Mouse (Mus musculus) yolk sac, embryonic 10.5 days (tissue): ENCODE results near the gene Ccm2.
"Not testable (repeated sequence)": the region's sequence is repeated elsewhere in the genome, so short reads cannot be mapped to it uniquely, and the experiment has no call there.

Source experiments
- DNase-seq: peaks from one replicate; pipeline ENCODE4 v3.0.0-alpha.2; 2017; ENCODE audit warnings: low spot score

The Ccm2 gene

DNA sequence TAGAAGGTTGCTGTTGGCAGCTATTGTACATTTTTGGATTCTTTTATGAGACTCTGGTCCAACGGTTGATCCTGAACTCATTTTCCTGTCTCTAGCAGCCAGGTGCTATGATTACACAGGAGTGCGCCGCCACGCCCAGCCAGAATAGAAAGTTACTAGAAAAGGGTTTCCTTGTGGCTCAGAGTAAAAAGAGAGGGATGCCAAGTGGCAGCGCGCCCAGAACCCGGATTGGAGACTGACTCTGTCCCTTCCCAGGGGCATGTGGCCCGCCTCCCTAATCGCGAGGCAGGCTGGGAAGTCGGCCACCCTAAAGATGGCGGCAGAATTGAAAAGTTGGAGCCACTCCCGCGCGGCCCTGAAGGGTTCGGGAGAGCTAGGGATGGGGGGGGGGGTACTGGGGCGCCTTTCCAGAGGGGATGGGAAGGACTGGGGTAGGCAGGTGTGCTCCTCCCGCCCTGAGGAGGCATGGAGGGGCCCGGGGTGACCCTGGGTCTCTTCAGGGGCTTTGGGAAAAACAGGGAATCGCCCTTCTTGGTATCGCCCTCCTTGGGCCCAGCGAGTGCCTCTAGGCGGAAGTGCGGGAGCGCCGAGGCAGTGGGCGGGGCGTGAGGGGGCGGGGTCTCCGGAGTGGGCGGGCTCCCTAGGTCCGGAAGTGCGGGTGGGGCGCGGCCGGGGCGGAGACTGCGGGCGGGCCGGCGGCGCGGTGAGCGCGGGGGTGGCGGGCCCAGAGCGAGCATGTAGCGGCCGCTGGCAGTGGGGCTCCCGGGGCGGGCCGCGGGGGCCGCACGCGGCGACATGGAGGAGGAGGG lies at the start of gene Ccm2:
Ccm2 (plus strand) TSS at position 683 of the 809 bp plus-strand sequence.
- DNase-seq: peak; percentile 98

DNA sequence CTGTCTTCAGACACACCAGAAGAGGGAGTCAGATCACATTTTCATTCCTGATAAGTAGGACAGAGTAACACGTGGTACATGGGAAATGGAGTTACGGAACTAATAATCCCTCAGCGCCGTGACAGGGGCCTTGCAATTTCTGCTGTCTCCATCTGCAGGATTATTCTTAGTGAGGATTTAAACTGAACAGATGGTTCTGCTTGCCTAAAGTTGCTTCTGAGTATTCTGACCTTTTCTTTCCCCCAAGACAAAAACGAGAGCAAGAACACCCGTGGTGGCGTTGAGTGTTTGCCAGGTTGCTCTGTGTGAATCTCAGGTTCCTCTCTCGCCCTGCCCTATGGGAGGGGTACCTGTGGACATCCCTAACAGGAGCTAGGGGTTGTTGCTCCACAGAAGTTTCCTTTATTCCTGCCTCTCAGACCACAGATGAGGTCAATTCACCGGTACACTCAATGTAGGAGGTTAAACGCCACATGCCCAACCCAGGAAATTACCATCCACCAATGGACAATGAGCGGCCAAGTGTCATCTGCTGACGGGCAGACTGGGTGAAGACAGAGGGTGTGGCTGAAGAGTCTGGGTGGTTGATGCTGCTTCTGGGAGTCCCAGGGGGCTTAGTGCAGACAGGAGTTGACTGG lies 49.3 kb upstream of the Ccm2 start:
- no peak for DNase-seq

DNA sequence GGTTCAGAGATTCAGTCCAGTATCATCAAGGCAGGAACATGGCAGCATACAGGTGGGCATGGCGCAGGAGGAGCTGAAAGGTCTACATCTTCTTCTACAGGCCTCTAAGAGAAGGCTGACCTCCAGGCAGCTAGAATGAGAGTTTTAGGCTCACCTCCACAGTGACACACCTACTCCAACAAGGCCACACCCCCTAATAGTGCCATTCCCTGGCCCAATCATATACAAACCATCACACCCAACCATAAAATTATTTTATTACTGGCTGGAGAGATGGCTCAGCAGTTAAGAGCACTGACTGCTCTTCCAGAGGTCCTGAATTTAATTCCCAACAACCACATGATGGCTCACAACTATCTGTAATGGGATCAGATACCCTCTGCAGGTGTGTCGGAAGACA lies 44.2 kb upstream of the Ccm2 start:
- no peak for DNase-seq

DNA sequence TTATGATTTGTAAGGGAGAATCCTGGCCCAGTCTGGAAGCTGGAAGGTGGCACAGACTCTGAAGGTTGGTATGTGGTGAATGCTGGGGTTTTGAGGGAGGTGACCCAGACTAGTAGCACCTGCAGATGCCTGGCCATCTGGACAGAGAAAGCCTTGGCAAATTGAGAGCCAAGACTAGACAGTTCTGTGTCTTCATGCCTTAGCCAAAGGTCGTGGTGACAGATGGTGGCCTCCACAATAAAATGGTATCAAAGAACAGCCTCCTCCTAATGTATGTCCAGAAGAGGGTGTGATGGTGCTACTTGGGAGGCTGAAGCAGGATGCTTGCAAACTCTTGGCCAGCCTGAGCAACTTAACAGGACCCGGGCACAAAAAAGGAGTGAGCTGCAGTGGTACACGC lies 42.5 kb upstream of the Ccm2 start:
- no peak for DNase-seq

DNA sequence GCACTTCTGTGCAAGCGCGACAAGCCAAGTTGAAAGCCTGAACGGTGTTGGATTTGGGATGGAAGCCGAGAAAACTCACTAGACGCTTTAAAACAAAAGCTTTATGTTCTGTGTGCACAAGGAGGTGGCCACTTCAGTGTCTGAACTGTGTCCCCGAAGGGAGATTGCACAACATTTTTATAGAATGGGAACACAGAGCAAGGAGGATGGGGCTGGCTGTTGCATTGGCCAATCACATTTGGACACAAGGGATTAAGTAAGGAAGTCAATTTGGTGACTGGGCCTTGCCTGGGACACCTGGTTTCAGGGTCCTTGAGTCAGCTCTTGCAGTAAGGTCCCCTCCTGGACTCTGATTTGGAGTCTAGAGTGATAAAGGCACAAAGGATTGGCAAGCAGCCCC lies 42.0 kb upstream of the Ccm2 start:
- peak; percentile 48 for DNase-seq

DNA sequence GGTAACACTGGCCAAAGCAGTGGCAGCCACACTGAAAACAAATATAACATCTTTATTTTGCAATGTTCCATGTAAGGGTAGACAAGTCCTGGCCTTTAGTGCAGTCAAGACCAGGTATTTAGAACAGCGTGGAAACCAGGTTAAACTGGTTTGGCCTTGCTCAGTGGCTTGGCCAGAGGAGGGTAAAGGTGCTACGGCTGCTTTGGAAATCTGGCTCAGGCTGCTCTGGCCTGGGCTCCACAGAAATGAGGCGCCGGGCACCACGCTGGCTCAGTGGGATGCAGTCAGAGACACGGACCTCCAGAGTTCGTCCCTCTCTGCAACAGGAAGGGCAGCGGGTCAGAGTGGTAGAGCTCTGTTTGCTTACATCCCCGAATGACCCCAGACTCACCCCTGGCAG lies 40.2 kb upstream of the Ccm2 start:
- DNase-seq: no peak

DNA sequence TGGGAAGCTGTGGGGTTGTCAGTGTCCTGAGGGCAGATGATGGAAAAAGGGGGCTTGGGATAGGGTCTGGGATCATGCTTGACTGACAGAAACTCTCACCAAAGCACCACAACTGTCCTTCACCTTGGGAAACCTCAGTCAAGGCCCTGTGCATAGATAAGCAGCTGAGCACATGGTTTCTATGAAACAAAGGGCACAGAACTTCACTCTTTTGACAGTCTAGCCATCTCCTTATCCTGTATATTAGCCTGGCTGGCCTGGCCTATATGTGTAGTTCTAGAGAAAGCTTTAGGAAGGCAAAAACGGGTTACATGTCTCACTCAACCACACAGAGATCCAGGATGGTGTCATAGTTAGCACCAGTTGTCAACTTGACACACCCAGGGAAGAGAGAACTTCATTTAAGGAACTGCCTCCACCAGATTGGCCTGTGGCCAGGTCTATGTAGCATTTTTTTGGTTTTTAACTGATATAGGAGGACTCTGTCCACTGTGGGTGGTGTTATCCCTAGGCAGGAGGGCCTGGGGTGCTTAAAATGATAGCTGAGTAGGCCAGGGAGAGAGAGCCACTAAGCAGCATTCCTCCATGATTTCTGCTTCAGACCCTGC lies 38.3 kb upstream of the Ccm2 start:
- DNase-seq: no peak

DNA sequence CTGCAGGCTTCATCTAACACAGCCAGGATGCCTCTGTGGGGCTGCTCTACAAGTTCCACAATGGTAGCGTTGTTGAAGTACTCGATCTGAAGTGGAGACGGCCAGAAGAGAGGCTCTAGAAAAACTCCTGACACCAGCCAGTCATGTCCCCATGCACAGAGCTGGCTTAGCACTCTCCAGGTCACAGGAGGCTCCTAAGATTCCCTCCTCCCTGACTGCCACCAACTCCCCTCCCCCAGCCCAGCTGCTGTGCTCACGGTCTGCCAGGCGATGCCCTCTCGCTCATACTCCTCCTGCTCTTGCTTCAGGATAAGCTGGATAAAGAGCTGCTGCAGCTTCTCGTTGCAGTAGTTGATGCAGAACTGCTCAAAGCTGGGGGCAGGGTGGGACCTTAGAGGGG lies 31.9 kb upstream of the Ccm2 start:
- DNase-seq: no peak

DNA sequence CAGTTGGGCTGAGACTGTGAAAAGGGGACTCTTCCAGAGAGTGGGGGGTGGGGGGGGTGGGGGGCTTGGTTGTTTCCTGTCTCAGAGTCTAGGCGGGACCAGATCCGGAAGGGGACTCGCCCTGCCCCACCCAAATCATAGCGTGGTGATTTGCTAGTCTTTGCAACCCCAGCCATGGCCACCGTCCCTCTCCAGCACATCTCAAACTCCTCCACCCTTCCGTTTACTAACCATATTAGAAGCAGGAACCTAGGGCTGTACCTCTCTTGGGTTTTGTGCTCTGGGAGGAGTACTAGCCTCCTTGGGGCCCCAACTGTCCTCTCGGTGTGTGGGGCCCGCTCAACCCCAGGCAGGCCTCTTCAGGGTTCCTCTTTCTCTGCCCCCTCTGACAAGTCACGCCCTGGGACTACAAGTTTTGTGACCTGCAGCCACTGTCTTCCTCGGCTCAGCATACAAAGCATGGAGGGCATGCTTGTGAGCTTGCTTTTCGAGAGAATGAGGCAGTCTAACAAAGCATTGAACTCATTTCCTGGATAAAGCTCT lies 27.1 kb upstream of the Ccm2 start:
- DNase-seq: no peak

DNA sequence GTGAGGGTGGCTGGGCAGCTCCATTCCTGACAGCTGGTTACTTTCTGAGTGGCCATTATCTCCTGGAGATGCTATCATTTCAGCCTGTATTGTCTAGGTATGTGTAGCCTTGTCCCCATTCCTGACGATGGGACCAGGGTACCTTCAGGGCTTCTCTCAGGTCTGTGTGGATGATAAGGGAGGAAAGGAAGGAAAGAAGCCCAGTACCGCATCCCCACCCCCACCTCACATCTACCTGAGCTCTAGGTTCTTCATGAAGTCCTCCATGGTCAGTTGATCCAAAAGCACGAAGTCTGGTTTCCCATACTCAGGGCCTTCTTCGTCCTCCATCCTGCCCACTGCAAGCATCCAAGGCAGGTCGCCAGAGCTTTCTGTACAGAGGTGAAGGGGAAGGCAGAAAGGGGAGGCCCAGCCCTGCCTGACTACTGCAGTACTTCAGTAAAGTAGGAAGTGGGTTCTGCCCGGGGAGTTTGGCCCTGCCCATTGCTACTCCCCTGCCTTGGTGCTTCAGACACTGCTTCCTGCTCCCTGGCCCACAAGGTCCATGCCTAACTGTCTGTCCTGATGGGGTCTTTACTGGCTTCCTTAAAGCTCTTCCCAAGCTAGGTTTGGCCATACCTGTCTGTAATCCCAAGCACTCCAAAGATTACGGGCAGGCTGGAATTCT lies 26.0 kb upstream of the Ccm2 start, which contains the start of gene Myo1g:
Myo1g (minus strand) TSS at position 459 of the 667 bp plus-strand sequence.
- no peak for DNase-seq

DNA sequence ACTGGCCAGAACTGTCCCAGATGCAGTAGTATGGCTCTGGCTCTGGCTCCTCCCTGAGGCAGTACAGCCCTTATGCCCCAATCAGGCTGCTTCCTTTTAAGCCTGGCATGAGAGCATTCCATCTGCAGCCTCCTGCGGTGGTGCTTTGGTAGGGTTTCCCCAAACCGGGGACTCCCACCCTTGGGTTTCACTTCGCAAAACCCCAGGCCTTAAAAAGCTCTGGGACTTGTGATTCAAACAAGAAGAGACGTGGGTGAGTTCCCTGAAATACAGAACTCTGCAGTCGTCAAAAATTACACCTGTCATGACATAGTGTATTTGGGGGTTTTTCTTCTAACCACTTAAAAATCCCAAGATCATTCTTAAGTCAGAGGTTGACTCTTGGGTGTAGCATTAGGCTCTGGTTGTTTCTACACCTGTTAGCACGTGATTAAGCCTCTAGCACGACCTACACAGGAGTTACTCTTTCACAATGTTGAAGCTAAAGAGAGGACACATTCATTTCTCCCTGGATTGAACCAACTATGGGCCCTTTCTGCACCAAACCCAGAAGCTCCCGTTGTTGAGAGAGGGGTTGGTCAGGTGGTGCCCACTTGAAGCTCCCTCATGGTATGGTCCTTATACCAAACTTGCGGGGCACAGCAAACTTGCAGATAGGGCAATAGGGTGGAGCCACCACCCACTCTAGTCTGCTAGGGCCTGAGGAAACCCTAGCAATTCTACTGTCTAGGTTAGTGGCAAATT lies 23.7 kb upstream of the Ccm2 start:
- no peak for DNase-seq

DNA sequence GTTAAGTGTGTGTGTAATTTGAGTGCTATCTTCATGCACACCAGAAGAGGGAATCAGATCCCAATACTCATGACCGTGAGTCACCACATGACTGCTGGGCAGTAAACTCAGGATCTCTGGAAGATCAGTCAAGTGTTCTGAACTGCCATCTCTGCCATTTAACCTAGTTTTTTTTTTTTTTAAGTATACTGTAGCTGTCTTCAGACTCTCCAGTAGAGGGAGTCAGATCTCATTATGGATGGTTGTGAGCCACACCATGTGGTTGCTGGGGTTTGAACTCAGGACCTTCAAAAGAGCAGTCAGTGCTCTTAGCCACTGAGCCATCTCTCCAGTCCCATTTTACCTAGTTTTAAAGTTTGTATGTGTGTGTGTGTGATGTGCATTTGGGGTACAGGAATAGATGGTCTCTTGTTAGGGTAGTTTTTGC lies 23.0 kb upstream of the Ccm2 start:
- no peak for DNase-seq

DNA sequence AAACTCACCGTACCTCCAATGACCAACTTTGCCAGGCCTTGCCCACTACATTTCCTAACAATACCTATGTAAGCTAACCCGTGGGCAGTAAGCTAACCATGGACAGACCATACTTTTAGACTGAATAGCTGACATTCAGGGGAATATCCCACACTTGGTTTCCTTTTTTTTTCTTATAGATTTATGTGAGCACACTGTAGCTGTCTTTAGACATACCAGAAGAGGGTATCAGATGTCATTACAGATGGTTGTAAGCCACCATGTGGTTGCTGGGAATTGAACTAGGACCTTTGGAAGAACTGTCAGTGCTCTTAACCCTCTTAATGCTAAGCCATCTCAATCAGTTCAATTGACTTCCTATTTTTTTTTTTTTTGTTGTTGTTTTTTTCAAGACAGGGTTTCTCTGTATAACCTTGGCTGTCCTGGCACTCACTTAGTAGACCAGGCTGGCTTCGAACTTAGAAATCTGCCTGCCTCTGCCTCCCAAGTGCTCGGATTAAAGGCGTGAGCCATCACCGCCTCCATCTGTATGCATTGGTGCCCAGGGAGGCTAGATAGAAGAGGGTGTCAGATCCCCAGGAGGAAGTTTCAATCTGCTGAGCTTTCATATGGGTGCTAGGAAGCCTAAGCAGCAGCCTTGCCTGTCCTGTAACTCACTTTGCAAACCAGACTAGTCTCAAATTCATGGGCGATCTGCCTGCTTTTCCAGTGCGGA lies 22.4 kb upstream of the Ccm2 start:
- DNase-seq: no peak

DNA sequence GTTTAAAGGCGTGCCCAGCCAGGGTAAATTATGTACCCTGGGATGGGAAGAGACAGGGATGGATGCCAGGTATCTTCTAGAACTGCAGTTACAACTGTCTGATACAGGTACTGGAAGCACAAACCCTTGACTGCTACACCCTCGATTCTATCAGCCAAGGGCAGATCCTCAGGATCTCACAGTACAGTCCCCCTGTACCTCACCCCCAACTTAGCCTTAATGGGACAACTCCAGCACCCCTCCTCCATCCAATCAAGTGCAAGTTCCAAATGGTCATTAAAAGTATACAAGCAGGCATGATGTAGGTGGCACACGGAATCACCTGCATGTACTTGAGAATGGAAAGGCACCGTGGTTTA lies 21.8 kb upstream of the Ccm2 start:
- DNase-seq: no peak

DNA sequence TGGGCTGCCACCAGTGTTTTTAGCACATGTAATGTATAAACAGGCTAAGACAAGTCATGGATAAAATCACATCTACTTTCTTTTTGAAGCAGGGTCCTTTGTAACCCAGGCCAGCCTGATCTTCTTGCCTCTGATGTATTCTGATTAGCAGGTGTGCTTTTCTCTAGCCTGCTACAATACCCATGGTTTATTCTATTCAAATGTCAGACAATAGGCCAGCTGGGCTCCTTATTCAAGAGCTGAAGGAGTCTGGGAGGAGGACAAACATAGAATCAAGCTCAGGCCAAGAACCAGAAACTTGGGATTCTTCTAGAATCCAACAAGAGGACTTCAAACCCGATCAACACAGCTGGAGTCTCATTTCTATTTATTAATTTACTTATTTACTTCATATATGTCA lies 21.4 kb upstream of the Ccm2 start:
- no peak for DNase-seq

DNA sequence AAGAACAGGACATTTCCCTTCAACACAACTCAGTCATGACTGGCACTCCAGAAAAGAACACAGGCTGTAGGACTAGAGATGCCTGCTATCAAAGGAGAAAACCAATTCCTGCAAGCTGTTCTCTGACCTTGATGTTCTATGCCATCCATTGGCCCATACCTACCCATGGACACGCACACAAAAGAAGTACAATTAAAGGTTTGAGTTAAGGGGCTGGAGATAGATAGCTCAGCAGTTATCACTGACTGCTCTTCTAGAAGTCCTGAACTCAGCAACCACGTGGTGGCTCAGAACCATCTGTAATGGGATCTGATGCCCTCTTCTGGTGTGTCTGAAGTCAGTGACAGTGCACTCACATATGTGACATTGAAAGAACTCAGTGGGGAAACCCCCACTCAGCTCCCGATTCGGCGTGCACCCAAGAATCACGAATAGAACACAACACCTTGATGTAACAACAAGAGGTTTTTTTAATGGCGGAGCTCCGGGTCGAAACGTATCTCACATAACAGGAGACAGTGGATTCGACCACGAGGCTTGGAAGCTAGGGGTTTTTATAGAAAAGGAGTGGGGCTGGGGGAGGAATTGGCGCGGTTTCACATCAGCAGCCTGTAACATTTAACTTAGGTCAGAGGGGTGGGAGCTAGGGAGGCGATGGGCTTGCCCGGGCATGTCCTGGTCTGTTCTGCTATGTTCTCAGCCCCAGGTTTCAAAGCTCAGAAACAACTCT lies 20.0 kb upstream of the Ccm2 start:
- DNase-seq: not testable (repeated sequence)

DNA sequence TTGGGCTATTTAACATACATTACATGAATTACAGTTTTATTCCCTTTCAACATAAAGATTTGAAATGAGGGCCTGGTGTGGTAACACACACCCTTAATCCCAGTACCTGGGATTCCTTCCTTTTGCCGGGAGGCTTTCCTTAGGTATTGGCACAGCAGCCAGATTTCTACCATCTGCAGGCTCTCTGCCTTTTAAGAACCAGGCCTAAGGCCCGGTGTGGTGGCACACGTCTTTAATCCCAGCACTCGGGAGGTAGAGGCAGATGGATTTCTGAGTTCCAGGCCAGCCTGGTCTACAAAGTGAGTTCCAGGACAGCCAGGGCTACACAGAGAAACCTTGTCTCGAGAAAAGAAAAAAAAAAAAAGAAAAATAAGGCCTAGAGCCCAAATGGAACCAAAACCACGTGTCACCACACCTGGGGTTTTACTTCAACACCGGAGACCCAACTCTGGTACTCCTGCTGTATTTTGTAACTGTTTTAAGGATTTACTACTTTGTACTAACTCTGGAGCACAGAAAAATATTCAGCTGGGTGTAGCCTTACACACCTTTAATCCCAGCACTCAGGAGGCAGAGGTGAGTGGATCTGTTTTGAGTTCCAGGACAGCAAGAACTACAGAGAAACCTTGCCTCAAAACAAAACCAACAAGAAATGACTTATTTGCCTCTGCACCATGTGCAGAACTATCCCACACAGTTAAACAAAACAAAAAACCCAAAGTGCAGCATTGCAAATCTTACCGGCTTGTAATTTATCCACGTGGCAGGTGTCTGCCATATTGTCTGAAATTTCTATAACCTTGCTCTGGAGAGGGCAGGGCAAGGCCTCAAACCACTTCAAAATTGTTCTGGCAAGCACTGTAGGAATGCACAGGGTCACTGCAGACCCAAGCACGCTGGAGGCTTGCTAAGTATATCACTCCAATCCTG lies 19.2 kb upstream of the Ccm2 start:
- peak; percentile 25 for DNase-seq

DNA sequence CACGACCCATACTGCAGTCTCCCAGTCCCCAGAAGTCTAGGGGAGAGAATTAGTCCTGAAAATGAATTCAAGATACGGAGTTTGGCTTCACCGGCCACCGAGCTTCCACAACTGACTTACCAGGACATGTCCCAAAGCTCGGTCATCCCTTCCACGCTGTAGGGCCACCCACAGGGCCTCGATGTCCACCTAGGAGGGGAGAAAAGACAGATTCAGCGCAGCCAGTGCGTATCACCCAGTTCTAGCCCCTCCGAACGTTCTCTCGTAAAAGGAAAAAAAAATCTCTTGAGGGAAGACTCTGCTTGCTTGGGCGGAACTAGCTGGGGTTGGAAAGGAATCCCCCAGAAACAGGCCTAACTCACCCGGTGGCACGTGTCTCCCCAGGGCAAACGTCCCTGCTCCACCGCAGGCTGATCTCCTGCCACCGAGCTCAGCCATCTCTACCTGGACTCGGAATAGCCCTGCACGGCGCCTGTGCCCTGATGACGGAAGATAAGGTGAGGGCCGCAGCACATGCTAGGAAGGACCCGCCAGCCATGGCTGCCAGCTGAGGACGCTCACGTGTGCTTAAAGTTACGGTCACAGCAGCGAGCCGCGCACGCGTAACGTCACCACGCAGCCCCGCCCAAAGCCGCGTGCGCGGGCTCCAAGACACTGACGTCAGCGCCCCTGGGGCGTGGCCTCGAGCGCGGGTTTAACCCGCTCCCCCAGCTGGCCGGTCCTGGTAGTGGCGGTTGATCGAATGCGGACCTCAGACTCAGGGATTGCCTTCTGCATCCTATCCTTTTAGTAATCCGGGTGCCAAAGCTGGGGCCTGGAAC lies 18.3 kb upstream of the Ccm2 start:
- peak; percentile 93 for DNase-seq
